Mouse (Mus musculus) hindbrain, embryonic 10.5 days (tissue): Measurements from ENCODE around the gene Lrp2. TPM values are rescaled to one million over a fixed set of nuclear protein-coding genes. Genes with fewer than 3 reads are reported as not detected.

Experiments
- DNase-seq: peaks from one replicate; pipeline ENCODE4 v3.0.0-alpha.2; 2017; ENCODE audit warnings: low spot score
- H3K27ac ChIP-seq: fragments of 300-500 bp; sonication (generic); 2 replicates; pipeline ENCODE4 v1.5.1; 2016; ENCODE audit warnings: mild to moderate bottlenecking, moderate library complexity
- H3K27me3 ChIP-seq: fragments of 300-500 bp; sonication (generic); 2 replicates; pipeline ENCODE4 v1.6.1; 2016; ENCODE audit warnings: mild to moderate bottlenecking; ENCODE audit not compliant: poor library complexity, insufficient read depth, severe bottlenecking
- H3K36me3 ChIP-seq: fragments of 300-500 bp; sonication (generic); 2 replicates; pipeline ENCODE4 v1.6.1; 2016; ENCODE audit warnings: mild to moderate bottlenecking, moderate library complexity
- H3K4me1 ChIP-seq: fragments of 300-500 bp; sonication (generic); replicated peaks from 2 replicates; pipeline ENCODE4 v1.6.1; 2016; ENCODE audit warnings: mild to moderate bottlenecking
- H3K4me3 ChIP-seq: fragments of 300-500 bp; sonication (generic); 2 replicates; pipeline ENCODE4 v1.5.1; 2016; ENCODE audit warnings: mild to moderate bottlenecking, moderate library complexity
- H3K9me3 ChIP-seq: fragments of 300-500 bp; sonication (generic); 2 replicates; pipeline ENCODE4 v1.6.1; 2016; ENCODE audit warnings: mild to moderate bottlenecking, moderate library complexity
- WGBS: fragments of 180-500 bp; shearing (Covaris S2); methylation state at CpG from one replicate; pipeline ENCODE4 v1.1.7; 2016; 5-methylcytosine and 5-hydroxymethylcytosine counted together
- polyA plus RNA-seq: library from polyadenylated mRNA; unstranded; fragments of >200 nt; fragmentation: Nextera tagmentation; extraction: Ambion mirVana; gene quantifications from 2 replicates; pipeline ENCODE4 v1.2.1, GENCODE M21; 2016

The Lrp2 gene
- polyA plus RNA-seq, 1 experiment from 2014 or later = 2.0 TPM

DNA sequence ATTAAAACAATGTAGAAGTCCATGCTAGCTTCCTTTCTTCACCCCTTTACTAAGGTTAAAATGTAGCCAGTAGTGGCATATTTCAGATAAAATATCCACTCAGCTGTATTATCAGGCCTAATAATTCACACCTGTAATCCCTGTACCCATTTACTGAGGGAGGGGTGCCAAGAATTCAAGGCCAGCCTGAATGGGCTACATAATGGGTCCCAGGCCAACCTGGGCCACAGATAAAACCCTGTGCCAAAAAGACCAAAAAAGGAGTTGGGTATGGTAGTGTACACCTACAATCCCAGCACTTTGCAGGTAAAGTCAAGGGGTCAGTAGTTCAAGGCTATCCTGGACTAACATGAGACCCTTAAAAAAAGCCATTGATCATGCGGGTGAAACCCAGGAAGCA, 9.3 kb downstream of the Lrp2 start:
- no peak overlapping the region for H3K27ac ChIP-seq
- no peak for DNase-seq
- H3K9me3 ChIP-seq = no peaks in the 10 kb centered on the region
- H3K4me3 ChIP-seq = no peak overlapping the region
- H3K36me3 ChIP-seq = no peaks in the 10 kb centered on the region
- no peaks in the 10 kb centered on the region for H3K27me3 ChIP-seq
- 88% methylated on average over 1 of the region's 1 CpGs for WGBS
- peaks cover 32% of the 10 kb centered on the region for H3K4me1 ChIP-seq

DNA sequence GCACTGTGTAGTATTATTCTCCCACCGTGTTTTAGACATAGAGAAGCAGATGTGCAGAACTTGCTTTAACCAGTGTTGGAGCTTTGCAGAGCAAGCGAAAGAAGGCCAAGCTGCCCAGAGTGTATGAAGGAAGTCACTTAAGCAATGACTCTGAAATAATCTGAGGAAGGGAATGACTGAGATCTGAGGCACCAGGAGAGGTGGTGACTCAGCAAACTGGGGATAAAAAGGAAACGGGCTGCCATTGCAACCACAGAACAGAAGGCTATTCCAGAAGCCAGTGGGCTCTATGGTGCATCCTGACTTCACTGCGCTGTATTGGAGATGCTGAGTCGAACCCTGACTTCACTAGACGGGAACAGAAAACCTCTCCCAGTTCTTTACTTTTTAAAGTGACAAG, 10.9 kb downstream of the Lrp2 start:
- Histone ChIP-seq H3K27me3 (no peaks in the 10 kb centered on the region), H3K4me1 (peaks cover 32% of the 10 kb centered on the region), H3K9me3 (no peaks in the 10 kb centered on the region), H3K36me3 (no peaks in the 10 kb centered on the region), H3K27ac (no peak overlapping the region), H3K4me3 (no peak overlapping the region)
- no peak for DNase-seq
- WGBS = 64% methylated on average over 6 of the region's 6 CpGs

DNA sequence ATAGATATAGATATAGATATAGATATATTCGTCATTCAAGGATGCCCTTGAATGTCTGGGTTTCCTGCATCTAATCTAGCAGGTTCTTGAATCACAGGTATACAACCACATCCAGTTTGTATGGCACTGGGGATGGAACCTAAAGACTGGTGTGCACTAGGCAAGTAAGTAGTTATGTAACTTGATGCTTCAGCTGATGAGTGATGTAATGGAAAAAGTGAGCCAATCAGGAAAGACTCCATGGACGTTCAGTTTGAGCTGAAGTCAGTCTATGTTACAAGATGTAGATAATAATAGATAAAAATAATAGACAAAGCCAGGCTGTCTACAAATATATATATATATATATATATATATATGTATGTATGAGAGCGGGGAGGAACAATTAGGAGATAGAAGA, 11.6 kb downstream of the Lrp2 start:
- Histone ChIP-seq H3K27ac (no peak overlapping the region), H3K27me3 (no peaks in the 10 kb centered on the region), H3K36me3 (no peaks in the 10 kb centered on the region), H3K4me1 (peaks cover 32% of the 10 kb centered on the region), H3K4me3 (no peak overlapping the region), H3K9me3 (no peaks in the 10 kb centered on the region)
- WGBS = 82% methylated on average over 3 of the region's 3 CpGs
- no peak for DNase-seq

DNA sequence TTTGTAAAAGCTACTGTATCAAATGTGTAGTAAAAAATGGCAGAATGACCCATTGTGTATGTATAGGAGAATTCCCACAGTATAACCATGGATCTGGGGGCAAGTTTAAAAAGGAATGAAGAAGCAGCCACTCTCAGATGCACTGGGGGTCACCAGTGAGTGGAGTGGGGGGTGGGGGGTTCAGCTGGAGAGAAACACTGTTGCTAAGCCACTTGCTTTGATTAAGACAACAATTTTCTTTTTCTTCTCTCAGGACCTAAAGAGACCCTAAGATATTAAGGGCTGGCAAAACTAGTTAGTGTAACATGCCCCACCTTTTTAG, 12.2 kb downstream of the Lrp2 start:
- H3K4me1 ChIP-seq = peaks cover 32% of the 10 kb centered on the region
- no peak for DNase-seq
- H3K4me3 ChIP-seq = no peak overlapping the region
- no peaks in the 10 kb centered on the region for H3K27me3 ChIP-seq
- H3K36me3 ChIP-seq = no peaks in the 10 kb centered on the region
- H3K9me3 ChIP-seq = no peaks in the 10 kb centered on the region
- peak overlapping the region; percentile 78 for H3K27ac ChIP-seq

DNA sequence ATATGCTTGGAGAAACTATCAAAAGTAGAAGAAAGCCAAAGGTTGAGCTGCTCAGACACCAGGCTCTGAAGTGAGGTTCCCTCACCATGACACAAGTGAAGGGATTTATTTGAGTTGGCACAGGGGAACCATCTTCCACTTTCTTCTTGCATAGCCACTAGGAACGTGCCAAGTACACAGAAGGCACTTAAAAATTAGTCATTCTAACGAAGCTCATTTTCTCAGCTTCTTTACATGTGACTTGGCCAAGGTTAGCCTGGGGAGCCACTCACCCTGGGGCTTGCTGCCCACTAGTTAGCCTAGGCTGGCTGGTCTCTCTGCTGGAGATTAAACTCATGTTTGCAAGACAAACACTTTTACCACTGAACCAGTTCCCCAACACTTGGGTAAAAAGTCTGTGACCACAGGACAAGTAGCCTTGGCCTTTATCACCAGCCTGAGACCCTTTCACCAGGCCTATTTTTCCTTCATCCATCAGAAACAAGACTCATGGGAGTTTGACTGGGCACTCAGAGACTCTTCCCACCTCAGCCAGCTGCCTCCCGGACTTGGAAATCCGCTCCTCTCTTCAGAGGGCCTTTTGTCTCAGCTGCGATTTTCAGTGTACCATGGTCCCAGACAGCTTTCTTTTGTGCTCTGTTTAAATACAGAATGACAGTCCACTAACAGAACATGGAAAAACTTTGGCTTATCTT, 12.7 kb downstream of the Lrp2 start:
- 53% methylated on average over 5 of the region's 5 CpGs for WGBS
- Histone ChIP-seq H3K36me3 (no peaks in the 10 kb centered on the region), H3K27ac (peak overlapping the region; percentile 78), H3K27me3 (no peaks in the 10 kb centered on the region), H3K4me1 (peaks cover 32% of the 10 kb centered on the region), H3K4me3 (no peak overlapping the region), H3K9me3 (no peaks in the 10 kb centered on the region)
- no peak for DNase-seq

DNA sequence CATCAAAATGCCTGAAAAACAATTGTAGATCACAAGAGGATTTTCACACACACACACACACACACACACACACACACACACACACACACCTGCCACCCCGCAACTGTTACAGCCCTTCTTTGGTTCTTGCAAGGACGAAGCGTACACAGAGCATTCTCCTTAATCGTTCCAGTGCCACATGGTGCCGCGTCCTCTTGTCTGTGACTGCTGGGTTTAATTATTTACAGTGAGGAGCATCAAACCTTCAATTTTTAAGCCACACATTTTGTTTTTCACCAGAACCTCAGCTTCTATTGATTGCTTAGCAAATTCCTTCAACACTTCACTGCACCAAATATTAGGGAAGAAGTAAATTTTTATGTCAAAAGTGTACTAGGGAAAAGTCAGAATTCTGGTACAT, 15.3 kb downstream of the Lrp2 start:
- Histone ChIP-seq H3K27me3 (no peaks in the 10 kb centered on the region), H3K4me3 (no peak overlapping the region), H3K36me3 (no peaks in the 10 kb centered on the region), H3K4me1 (peaks cover 20% of the 10 kb centered on the region), H3K27ac (no peak overlapping the region), H3K9me3 (no peaks in the 10 kb centered on the region)
- no peak for DNase-seq
- 79% methylated on average over 6 of the region's 6 CpGs for WGBS

DNA sequence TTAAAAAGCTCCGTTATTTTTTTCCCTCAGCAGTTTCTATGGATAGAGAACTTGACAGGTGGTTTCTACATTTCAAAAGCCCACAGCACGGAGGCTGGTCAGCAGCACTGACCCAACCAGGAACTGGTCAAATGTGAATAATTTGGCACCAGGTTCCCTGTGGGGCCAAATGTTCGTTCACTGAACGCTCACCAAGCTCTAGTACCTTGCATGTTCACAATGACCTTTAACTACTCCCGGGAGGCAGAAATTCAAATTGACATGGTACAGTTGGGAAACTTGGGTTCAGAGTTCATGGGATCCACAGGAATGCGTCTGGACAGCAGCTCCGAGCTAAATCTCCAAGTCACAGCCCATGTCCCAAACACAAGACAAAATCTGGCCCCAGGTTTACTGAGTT, 19.6 kb downstream of the Lrp2 start:
- no peak overlapping the region for H3K27ac ChIP-seq
- no peaks in the 10 kb centered on the region for H3K4me1 ChIP-seq
- H3K4me3 ChIP-seq = no peak overlapping the region
- H3K27me3 ChIP-seq = no peaks in the 10 kb centered on the region
- no peaks in the 10 kb centered on the region for H3K36me3 ChIP-seq
- WGBS = 65% methylated on average over 7 of the region's 7 CpGs
- DNase-seq = no peak
- H3K9me3 ChIP-seq = no peaks in the 10 kb centered on the region

DNA sequence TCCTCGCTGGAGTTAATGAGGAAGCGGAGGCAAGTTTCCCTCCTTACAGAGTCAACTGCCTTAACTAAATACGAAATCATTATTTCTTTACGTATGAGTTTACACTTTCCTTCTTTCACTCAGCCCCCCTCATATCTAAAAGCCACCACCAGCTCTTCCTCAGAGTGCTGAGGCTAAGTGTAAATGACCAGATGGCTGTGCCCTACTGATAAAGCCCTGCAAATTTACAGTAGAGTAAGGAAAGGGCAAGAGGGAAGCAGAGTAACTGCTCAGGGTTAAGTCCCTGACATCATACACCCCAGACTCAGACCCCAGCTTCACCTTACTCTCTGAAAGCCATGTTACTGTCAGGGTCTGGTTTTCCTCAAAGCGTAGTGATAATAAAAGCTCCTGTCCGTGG, 22.4 kb downstream of the Lrp2 start:
- no peak overlapping the region for H3K27ac ChIP-seq
- no peaks in the 10 kb centered on the region for H3K27me3 ChIP-seq
- no peak overlapping the region for H3K4me3 ChIP-seq
- no peak for DNase-seq
- H3K36me3 ChIP-seq = no peaks in the 10 kb centered on the region
- H3K4me1 ChIP-seq = 0 out of 2 replicates have a peak, but pooled peaks cover 9% of the 10 kb centered on the region
- WGBS = 87% methylated on average over 6 of the region's 6 CpGs
- H3K9me3 ChIP-seq = no peaks in the 10 kb centered on the region

DNA sequence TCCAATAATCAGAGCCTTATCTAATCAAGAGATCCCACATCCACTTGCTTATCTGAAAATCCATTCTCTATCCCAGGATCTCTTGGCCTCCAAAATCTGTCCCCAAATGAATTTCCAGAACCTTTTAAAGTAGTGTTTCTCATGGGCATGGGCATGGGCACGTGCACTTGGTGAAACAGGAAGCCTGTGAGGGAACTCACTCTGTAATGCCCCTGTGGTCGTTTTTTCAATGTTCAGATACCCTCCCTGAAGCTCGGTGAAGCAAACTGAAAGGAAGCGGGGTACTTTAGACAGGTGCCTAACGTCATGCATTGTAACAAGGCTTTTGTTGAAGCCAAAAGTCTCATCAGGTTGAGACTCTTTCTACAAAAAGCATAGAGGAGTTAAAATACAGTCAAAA, 23.1 kb downstream of the Lrp2 start:
- no peaks in the 10 kb centered on the region for H3K9me3 ChIP-seq
- H3K36me3 ChIP-seq = no peaks in the 10 kb centered on the region
- 80% methylated on average over 5 of the region's 5 CpGs for WGBS
- H3K4me1 ChIP-seq = 0 out of 2 replicates have a peak, but pooled peaks cover 9% of the 10 kb centered on the region
- H3K27me3 ChIP-seq = no peaks in the 10 kb centered on the region
- no peak overlapping the region for H3K27ac ChIP-seq
- no peak for DNase-seq
- H3K4me3 ChIP-seq = no peak overlapping the region

DNA sequence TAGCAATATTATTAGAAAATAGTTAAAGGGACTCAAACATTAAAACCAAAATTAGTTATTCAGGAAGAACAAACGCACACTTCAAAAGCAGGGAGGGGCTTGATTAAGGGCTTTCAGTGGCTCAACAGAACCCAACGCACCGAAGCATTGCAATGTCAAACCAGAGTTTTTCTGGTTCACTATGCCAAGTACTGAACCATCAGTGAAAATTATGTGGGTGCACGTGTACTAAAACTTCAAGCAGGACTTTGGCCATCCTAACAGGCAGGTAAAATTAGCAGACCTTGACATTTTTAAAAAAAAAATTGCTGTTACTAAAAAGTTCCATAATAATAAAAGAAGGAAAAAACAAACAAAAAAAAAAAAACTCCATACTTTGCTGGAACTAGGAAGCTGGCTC, 25.6 kb downstream of the Lrp2 start:
- WGBS = 87% methylated on average over 4 of the region's 4 CpGs
- Histone ChIP-seq H3K4me3 (no peak overlapping the region), H3K36me3 (no peaks in the 10 kb centered on the region), H3K9me3 (no peaks in the 10 kb centered on the region), H3K27me3 (no peaks in the 10 kb centered on the region), H3K27ac (no peak overlapping the region), H3K4me1 (peaks cover 18% of the 10 kb centered on the region; the same call in 1 of the 2 replicates)
- no peak for DNase-seq

DNA sequence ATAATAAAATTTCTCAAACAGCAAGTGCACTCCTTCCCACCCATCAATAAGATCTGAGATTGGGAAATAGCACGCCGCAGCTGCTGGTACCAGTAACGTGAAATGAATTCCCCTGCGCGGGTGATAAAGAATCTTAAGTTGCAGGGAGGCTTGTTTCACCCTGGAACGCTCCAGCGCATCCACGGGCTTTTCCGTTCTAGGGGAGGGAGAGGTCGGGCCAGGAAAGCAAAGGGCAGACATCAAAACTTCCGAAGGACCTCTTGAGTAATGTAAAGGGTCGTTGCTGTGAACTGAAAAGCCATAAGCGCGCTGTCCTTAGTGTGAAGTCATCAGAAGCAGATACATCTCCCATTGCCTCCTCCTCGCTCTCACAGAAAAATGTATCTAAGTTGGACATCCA, 26.5 kb downstream of the Lrp2 start:
- Histone ChIP-seq H3K36me3 (no peaks in the 10 kb centered on the region), H3K27ac (no peak overlapping the region), H3K27me3 (no peaks in the 10 kb centered on the region), H3K4me3 (no peak overlapping the region), H3K4me1 (peaks cover 18% of the 10 kb centered on the region; the same call in 1 of the 2 replicates), H3K9me3 (no peaks in the 10 kb centered on the region)
- DNase-seq = no peak
- 74% methylated on average over 15 of the region's 15 CpGs for WGBS

DNA sequence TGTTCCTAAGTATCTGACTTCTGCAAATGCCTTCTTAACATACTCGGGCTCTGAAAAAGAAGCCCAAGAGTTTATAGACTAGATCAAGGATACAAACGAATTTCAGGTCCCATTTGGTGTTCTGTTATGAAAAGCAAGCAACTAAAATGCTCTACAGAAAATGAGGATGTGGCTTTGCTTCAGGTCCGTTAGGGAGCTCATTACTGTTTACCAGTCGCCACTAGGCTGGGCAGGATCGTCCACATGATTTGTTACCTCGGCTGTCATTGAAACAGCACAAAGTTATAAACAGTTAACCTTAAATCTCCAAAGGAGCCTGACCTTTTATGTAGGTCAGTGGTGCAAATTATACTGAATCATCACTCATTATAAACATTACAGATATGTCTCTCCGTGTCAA, 29.2 kb downstream of the Lrp2 start:
- no peaks in the 10 kb centered on the region for H3K36me3 ChIP-seq
- no peaks in the 10 kb centered on the region for H3K27me3 ChIP-seq
- 86% methylated on average over 7 of the region's 7 CpGs for WGBS
- no peak for DNase-seq
- no peaks in the 10 kb centered on the region for H3K9me3 ChIP-seq
- no peak overlapping the region for H3K4me3 ChIP-seq
- peaks cover 18% of the 10 kb centered on the region; the same call in 1 of the 2 replicates for H3K4me1 ChIP-seq
- no peak overlapping the region for H3K27ac ChIP-seq

DNA sequence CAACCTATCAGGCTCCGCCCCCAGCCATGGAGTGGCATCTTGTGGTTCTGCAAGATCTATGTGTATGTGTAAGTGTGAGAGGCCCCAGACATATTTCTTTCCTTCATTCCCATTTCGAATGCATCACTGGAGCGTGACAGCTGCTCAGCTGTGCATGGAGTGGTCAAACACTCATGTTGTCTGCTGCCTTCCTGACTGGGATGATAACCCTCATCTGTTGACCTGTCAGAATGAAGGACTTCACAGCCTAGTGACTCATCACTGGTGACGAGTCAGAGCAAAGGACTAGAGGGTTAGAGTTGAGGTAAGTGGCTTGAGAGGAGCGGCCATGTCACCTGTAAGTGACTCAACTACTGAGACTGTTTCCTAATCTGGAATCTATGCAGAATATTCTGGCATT, 34.2 kb downstream of the Lrp2 start:
- Histone ChIP-seq H3K27ac (no peak overlapping the region), H3K4me1 (0 out of 2 replicates have a peak, but pooled peaks cover 4% of the 10 kb centered on the region), H3K9me3 (no peaks in the 10 kb centered on the region), H3K4me3 (no peak overlapping the region), H3K36me3 (no peaks in the 10 kb centered on the region), H3K27me3 (0 out of 2 replicates have a peak, but pooled peaks cover 5% of the 10 kb centered on the region)
- WGBS = 84% methylated on average over 5 of the region's 5 CpGs
- DNase-seq = no peak

DNA sequence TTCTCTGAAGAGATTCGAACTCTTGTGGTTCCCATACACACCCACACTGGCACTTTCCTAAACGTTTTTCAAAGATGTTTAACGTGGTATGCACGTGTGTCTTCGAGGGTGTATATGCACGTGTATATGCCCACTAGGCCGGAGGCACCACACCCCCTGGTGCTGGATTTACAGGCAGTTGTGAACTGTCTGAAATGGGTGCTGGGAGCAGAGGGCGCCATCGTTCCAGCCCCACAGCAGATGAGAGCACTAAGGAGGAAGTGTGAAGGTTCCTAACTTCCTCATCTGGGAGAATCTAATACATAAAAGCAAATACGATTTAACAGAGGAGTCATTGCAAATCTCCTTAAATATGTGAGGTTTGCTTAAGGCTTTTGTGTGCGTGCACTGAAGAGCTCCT, 39.0 kb downstream of the Lrp2 start:
- 88% methylated on average over 11 of the region's 11 CpGs for WGBS
- no peak for DNase-seq
- no peak overlapping the region for H3K4me3 ChIP-seq
- H3K4me1 ChIP-seq = peaks cover 6% of the 10 kb centered on the region
- no peaks in the 10 kb centered on the region for H3K9me3 ChIP-seq
- H3K27ac ChIP-seq = no peak overlapping the region
- H3K36me3 ChIP-seq = no peaks in the 10 kb centered on the region
- 0 out of 2 replicates have a peak, but pooled peaks cover 8% of the 10 kb centered on the region for H3K27me3 ChIP-seq
